Mouse (Mus musculus) limb, embryonic 10.5 days (tissue): ENCODE measurements around the gene Slc15a3. TPM values are rescaled to one million over a fixed set of nuclear protein-coding genes. Genes with fewer than 3 reads are reported as not detected.

Source experiments
- DNase-seq: peaks from one replicate; pipeline ENCODE4 v3.0.0-alpha.2; 2017; ENCODE audit warnings: low spot score
- H3K27ac ChIP-seq: fragments of 300-500 bp; sonication (generic); 2 replicates; pipeline ENCODE4 v1.5.1; 2016; ENCODE audit warnings: mild to moderate bottlenecking
- H3K27me3 ChIP-seq: fragments of 300-500 bp; sonication (generic); 2 replicates; pipeline ENCODE4 v1.6.1; 2016; ENCODE audit warnings: low read depth, mild to moderate bottlenecking; ENCODE audit not compliant: poor library complexity, severe bottlenecking
- H3K36me3 ChIP-seq: fragments of 300-500 bp; sonication (generic); 2 replicates; pipeline ENCODE4 v1.6.1; 2016; ENCODE audit warnings: mild to moderate bottlenecking, moderate library complexity
- H3K4me1 ChIP-seq: fragments of 300-500 bp; sonication (generic); 2 replicates; pipeline ENCODE4 v1.6.1; 2016
- H3K4me3 ChIP-seq: fragments of 300-500 bp; sonication (generic); 2 replicates; pipeline ENCODE4 v1.5.1; 2016; ENCODE audit warnings: mild to moderate bottlenecking, moderate library complexity
- H3K9me3 ChIP-seq: fragments of 300-500 bp; sonication (generic); replicated peaks from 2 replicates; pipeline ENCODE4 v1.6.1; 2016; ENCODE audit warnings: mild to moderate bottlenecking
- WGBS: fragments of 180-500 bp; shearing (Covaris S2); methylation state at CpG from one replicate; pipeline ENCODE4 v1.1.7; 2016; 5-methylcytosine and 5-hydroxymethylcytosine counted together
- polyA plus RNA-seq: library from polyadenylated mRNA; unstranded; fragments of >200 nt; fragmentation: Nextera tagmentation; extraction: Ambion mirVana; gene quantifications from 2 replicates; pipeline ENCODE4 v1.2.1, GENCODE M21; 2016

Gene Slc15a3
- polyA plus RNA-seq, 1 experiment from 2014 or later = 0.28 TPM

- H3K9me3 ChIP-seq = no peaks in the 10 kb centered on the region
- H3K4me1 ChIP-seq = no peaks in the 10 kb centered on the region
- H3K27ac ChIP-seq = no peak overlapping the region
- 6% methylated on average over 5 of the region's 5 CpGs for WGBS
- H3K4me3 ChIP-seq = no peak overlapping the region
- DNase-seq = peak; percentile 68
- no peaks in the 10 kb centered on the region for H3K36me3 ChIP-seq
- no peaks in the 10 kb centered on the region for H3K27me3 ChIP-seq
Observed at GRCm38 (mm10) chr19:10831424-10831823, 8.1 kb upstream of the Slc15a3 start.

GRCm38 (mm10) chr19:10832030-10832429 lies 7.5 kb upstream of the Slc15a3 start:
- no peaks in the 10 kb centered on the region for H3K9me3 ChIP-seq
- no peak for DNase-seq
- WGBS = 80% methylated on average over 3 of the region's 3 CpGs
- H3K4me1 ChIP-seq = no peaks in the 10 kb centered on the region
- no peaks in the 10 kb centered on the region for H3K27me3 ChIP-seq
- H3K27ac ChIP-seq = no peak overlapping the region
- H3K4me3 ChIP-seq = no peak overlapping the region
- H3K36me3 ChIP-seq = no peaks in the 10 kb centered on the region

GRCm38 (mm10) chr19:10833611-10834010 lies 5.9 kb upstream of the Slc15a3 start:
- H3K27ac ChIP-seq = no peak overlapping the region
- H3K9me3 ChIP-seq = no peaks in the 10 kb centered on the region
- no peak overlapping the region for H3K4me3 ChIP-seq
- WGBS = 79% methylated on average over 3 of the region's 3 CpGs
- H3K27me3 ChIP-seq = no peaks in the 10 kb centered on the region
- no peaks in the 10 kb centered on the region for H3K4me1 ChIP-seq
- DNase-seq = no peak
- no peaks in the 10 kb centered on the region for H3K36me3 ChIP-seq

GRCm38 (mm10) chr19:10835671-10836070 lies 3.9 kb upstream of the Slc15a3 start:
- no peak for DNase-seq
- no peaks in the 10 kb centered on the region for H3K36me3 ChIP-seq
- H3K4me1 ChIP-seq = no peaks in the 10 kb centered on the region
- WGBS = 69% methylated on average over 3 of the region's 3 CpGs
- no peaks in the 10 kb centered on the region for H3K9me3 ChIP-seq
- no peak overlapping the region for H3K27ac ChIP-seq
- no peak overlapping the region for H3K4me3 ChIP-seq
- no peaks in the 10 kb centered on the region for H3K27me3 ChIP-seq

GRCm38 (mm10) chr19:10841721-10842626 lies 2.4 kb downstream of the Slc15a3 start:
- Histone ChIP-seq H3K4me1 (peaks cover 6% of the 10 kb centered on the region), H3K27me3 (0 out of 2 replicates have a peak, but pooled peaks cover 9% of the 10 kb centered on the region), H3K27ac (no peak overlapping the region; the same call in 1 of the 2 replicates), H3K9me3 (no peaks in the 10 kb centered on the region), H3K36me3 (no peaks in the 10 kb centered on the region), H3K4me3 (no peak overlapping the region; the same call in 1 of the 2 replicates)
- no peak for DNase-seq
- WGBS = 51% methylated on average over 16 of the region's 16 CpGs

- Histone ChIP-seq H3K36me3 (no peaks in the 10 kb centered on the region), H3K27me3 (0 out of 2 replicates have a peak, but pooled peaks cover 9% of the 10 kb centered on the region), H3K27ac (no peak overlapping the region), H3K9me3 (no peaks in the 10 kb centered on the region), H3K4me1 (peaks cover 6% of the 10 kb centered on the region), H3K4me3 (0 out of 2 replicates have a peak overlapping the region, but pooled peaks have one; percentile 8)
- 51% methylated on average over 24 of the region's 24 CpGs for WGBS
- no peak for DNase-seq
Observed at GRCm38 (mm10) chr19:10842914-10843313, 3.4 kb downstream of the Slc15a3 start.

GRCm38 (mm10) chr19:10844206-10844605 lies 4.7 kb downstream of the Slc15a3 start:
- 88% methylated on average over 5 of the region's 5 CpGs for WGBS
- no peaks in the 10 kb centered on the region for H3K36me3 ChIP-seq
- H3K27me3 ChIP-seq = 0 out of 2 replicates have a peak, but pooled peaks cover 9% of the 10 kb centered on the region
- no peak overlapping the region for H3K27ac ChIP-seq
- H3K9me3 ChIP-seq = no peaks in the 10 kb centered on the region
- no peak overlapping the region for H3K4me3 ChIP-seq
- peaks cover 6% of the 10 kb centered on the region for H3K4me1 ChIP-seq
- DNase-seq = no peak

GRCm38 (mm10) chr19:10845454-10845853 lies 5.9 kb downstream of the Slc15a3 start:
- no peak for DNase-seq
- no peaks in the 10 kb centered on the region for H3K9me3 ChIP-seq
- H3K36me3 ChIP-seq = no peaks in the 10 kb centered on the region
- no peak overlapping the region for H3K4me3 ChIP-seq
- H3K27ac ChIP-seq = no peak overlapping the region
- 0 out of 2 replicates have a peak, but pooled peaks cover 9% of the 10 kb centered on the region for H3K27me3 ChIP-seq
- peaks cover 6% of the 10 kb centered on the region for H3K4me1 ChIP-seq
- WGBS = 84% methylated on average over 3 of the region's 3 CpGs

GRCm38 (mm10) chr19:10846150-10846549 lies 6.6 kb downstream of the Slc15a3 start:
- Histone ChIP-seq H3K4me3 (no peak overlapping the region), H3K4me1 (peaks cover 6% of the 10 kb centered on the region), H3K36me3 (no peaks in the 10 kb centered on the region), H3K27me3 (0 out of 2 replicates have a peak, but pooled peaks cover 9% of the 10 kb centered on the region), H3K9me3 (no peaks in the 10 kb centered on the region), H3K27ac (no peak overlapping the region)
- DNase-seq = no peak
- WGBS = 71% methylated on average over 7 of the region's 7 CpGs

- DNase-seq = no peak
Observed at GRCm38 (mm10) chr19:10847311-10848087, 8.0 kb downstream of the Slc15a3 start.

GRCm38 (mm10) chr19:10855422-10855821 lies 15.9 kb downstream of the Slc15a3 start:
- H3K36me3 ChIP-seq = peaks cover 60% of the 10 kb centered on the region

More at GRCm38 (mm10) chr19:10847311-10848087, 8.0 kb downstream of the Slc15a3 start:
- no peak overlapping the region for H3K27ac ChIP-seq
- WGBS = 74% methylated on average over 3 of the region's 3 CpGs
- H3K27me3 ChIP-seq = 0 out of 2 replicates have a peak, but pooled peaks cover 9% of the 10 kb centered on the region
- H3K36me3 ChIP-seq = no peaks in the 10 kb centered on the region
- no peaks in the 10 kb centered on the region for H3K9me3 ChIP-seq
- no peaks in the 10 kb centered on the region for H3K4me1 ChIP-seq
- no peak overlapping the region for H3K4me3 ChIP-seq

GRCm38 (mm10) chr19:10856520-10856919 lies 17.0 kb downstream of the Slc15a3 start:
- Histone ChIP-seq H3K4me1 (peaks cover 5% of the 10 kb centered on the region), H3K27ac (no peak overlapping the region)

More at GRCm38 (mm10) chr19:10855422-10855821, 15.9 kb downstream of the Slc15a3 start:
- no peaks in the 10 kb centered on the region for H3K27me3 ChIP-seq
- no peaks in the 10 kb centered on the region for H3K9me3 ChIP-seq
- no peak overlapping the region for H3K27ac ChIP-seq
- WGBS = 86% methylated on average over 3 of the region's 3 CpGs
- H3K4me1 ChIP-seq = peaks cover 4% of the 10 kb centered on the region
- no peak for DNase-seq
- H3K4me3 ChIP-seq = no peak overlapping the region

More at GRCm38 (mm10) chr19:10856520-10856919, 17.0 kb downstream of the Slc15a3 start:
- H3K27me3 ChIP-seq = no peaks in the 10 kb centered on the region
- H3K4me3 ChIP-seq = no peak overlapping the region
- 73% methylated on average over 2 of the region's 2 CpGs for WGBS
- H3K36me3 ChIP-seq = peaks cover 71% of the 10 kb centered on the region
- DNase-seq = no peak
- no peaks in the 10 kb centered on the region for H3K9me3 ChIP-seq
